Comparison of ENCODE assay signal across 8 mouse cellular contexts in the genomic region with DNA sequence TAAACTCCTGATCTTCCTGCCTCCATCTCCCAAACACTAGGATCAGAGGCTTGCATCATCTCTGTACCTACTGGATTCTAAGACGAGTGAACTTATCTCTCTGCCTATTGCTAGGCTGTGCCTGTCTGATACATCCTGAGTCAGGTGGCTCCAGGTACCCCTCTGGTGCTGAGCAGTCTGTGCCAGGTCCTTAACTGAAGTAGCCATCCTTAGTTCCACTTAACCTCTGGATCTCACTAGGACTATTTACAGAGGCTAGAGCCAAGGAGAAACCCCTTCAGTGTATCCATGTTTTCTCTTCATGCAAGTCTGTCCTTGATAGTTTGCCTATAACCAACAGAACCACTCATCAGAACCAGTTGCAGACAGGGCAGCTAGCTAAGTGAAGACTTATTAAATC. TPM values are rescaled to one million over a fixed set of nuclear protein-coding genes. Genes with fewer than 3 reads are reported as not detected.
DNase-seq lines count a peak whose midpoint lies in the region; ATAC-seq and TF ChIP-seq lines count a peak whose summit lies in the region.

No protein-coding gene starts in this region.

- H3K36me3 ChIP-seq in kidney, adult 2 months (ENCODE audit: control insufficient read depth, insufficient read depth, low read length): no peaks in the 10 kb centered on the region
- no peaks in the 10 kb centered on the region for H3K36me3 ChIP-seq in embryonic facial prominence, embryonic 13.5 days
- H3K36me3 ChIP-seq in limb, embryonic 13.5 days: peaks cover 15% of the 10 kb centered on the region; the same call in 1 of the 2 replicates
- no peaks in the 10 kb centered on the region for H3K36me3 ChIP-seq in midbrain, embryonic 16.5 days (ENCODE audit: control insufficient read depth, insufficient read depth, low read length)

- no peak for ATAC-seq in embryonic facial prominence, embryonic 13.5 days (ENCODE audit: insufficient number of reproducible peaks, insufficient read depth, low FRiP score, low TSS enrichment, low read depth)
- no peak for ATAC-seq in limb, embryonic 13.5 days (ENCODE audit: low FRiP score, low read depth)
- no peak for ATAC-seq in midbrain, embryonic 16.5 days
- no peak for ATAC-seq in megakaryocyte progenitor cell, adult 5-6 weeks (replicated peaks; ENCODE audit: poor library complexity)

- TF ChIP-seq POLR2A in kidney, adult 2 months (IDR thresholded peaks at IDR 0.05; ENCODE audit: low read depth, low read length): no peak

- 0 out of 2 replicates have a peak overlapping the region, but pooled peaks have one; percentile 24 for H3K27ac ChIP-seq in kidney, adult 2 months (ENCODE audit: insufficient read depth, low read depth, low read length)
- 0 out of 2 replicates have a peak overlapping the region, but pooled peaks have one; percentile 23 for H3K27ac ChIP-seq in embryonic facial prominence, embryonic 13.5 days
- no peak overlapping the region for H3K27ac ChIP-seq in limb, embryonic 13.5 days
- H3K27ac ChIP-seq in midbrain, embryonic 16.5 days (ENCODE audit: low read length): no peak overlapping the region

- peak overlapping the region; percentile 63 for H3K4me2 ChIP-seq in embryonic facial prominence, embryonic 13.5 days
- peak overlapping the region; percentile 75 for H3K4me2 ChIP-seq in limb, embryonic 13.5 days (replicated peaks)
- peak overlapping the region; percentile 49 for H3K4me2 ChIP-seq in midbrain, embryonic 16.5 days (ENCODE audit: low read length)

- H3K4me3 ChIP-seq in kidney, adult 2 months (ENCODE audit: insufficient read depth, low read depth, low read length): no peak overlapping the region
- peak overlapping the region; percentile 27; the same call in 1 of the 2 replicates for H3K4me3 ChIP-seq in embryonic facial prominence, embryonic 13.5 days
- H3K4me3 ChIP-seq in limb, embryonic 13.5 days: peak overlapping the region; percentile 86
- no peak overlapping the region; the same call in 1 of the 2 replicates for H3K4me3 ChIP-seq in midbrain, embryonic 16.5 days (ENCODE audit: low read depth, low read length)

- TF ChIP-seq CTCF in kidney, adult 2 months (conservative IDR thresholded peaks at IDR 0.05; ENCODE audit: insufficient read depth, insufficient read length, low read depth, low read length): no peak

- peaks cover 45% of the 10 kb centered on the region for H3K4me1 ChIP-seq in kidney, adult 2 months (ENCODE audit: control insufficient read depth, insufficient read depth, low read length)
- H3K4me1 ChIP-seq in embryonic facial prominence, embryonic 13.5 days: peaks cover 37% of the 10 kb centered on the region
- peaks cover 48% of the 10 kb centered on the region for H3K4me1 ChIP-seq in limb, embryonic 13.5 days
- H3K4me1 ChIP-seq in midbrain, embryonic 16.5 days (ENCODE audit: control insufficient read depth, insufficient read depth, low read length): peaks cover 19% of the 10 kb centered on the region

- 63% methylated on average over 1 of the region's 1 CpGs for WGBS in kidney, adult 2 months
- 82% methylated on average over 1 of the region's 1 CpGs for WGBS in embryonic facial prominence, embryonic 13.5 days
- WGBS in limb, embryonic 13.5 days: 95% methylated on average over 1 of the region's 1 CpGs
- WGBS in midbrain, embryonic 16.5 days: 85% methylated on average over 1 of the region's 1 CpGs

- intact Hi-C loops in left cerebral cortex, postnatal 14 days (cut with DNase I): loop anchor here (5.0 kb wide), 1 partner anchor 59 kb away; the partner anchor contains the start of genes Mapk1ip1 and Ppp2r2d

- no peak for DNase-seq in kidney, adult 2 months
- no peak for DNase-seq in kidney, postnatal 36 days
- no peak for DNase-seq in urinary bladder, postnatal 10 days (ENCODE audit: low spot score)
- no peak for DNase-seq in left cerebral cortex, postnatal 14 days (ENCODE audit: low spot score in 2 of 2)

- no peaks in the 10 kb centered on the region for H3K9me3 ChIP-seq in embryonic facial prominence, embryonic 13.5 days
- no peaks in the 10 kb centered on the region for H3K9me3 ChIP-seq in limb, embryonic 13.5 days
- H3K9me3 ChIP-seq in midbrain, embryonic 16.5 days (replicated peaks; ENCODE audit: control insufficient read depth, low read length, poor library complexity, severe bottlenecking): no peaks in the 10 kb centered on the region

- no peaks in the 10 kb centered on the region for H3K27me3 ChIP-seq in kidney, adult 2 months (replicated peaks; ENCODE audit: control insufficient read depth, insufficient read depth, low read length)
- no peaks in the 10 kb centered on the region for H3K27me3 ChIP-seq in embryonic facial prominence, embryonic 13.5 days
- H3K27me3 ChIP-seq in limb, embryonic 13.5 days: no peaks in the 10 kb centered on the region
- H3K27me3 ChIP-seq in midbrain, embryonic 16.5 days (ENCODE audit: control insufficient read depth, insufficient read depth, low read depth, low read length): no peaks in the 10 kb centered on the region

- H3K9ac ChIP-seq in embryonic facial prominence, embryonic 13.5 days: peak overlapping the region; percentile 17; the same call in 1 of the 2 replicates
- peak overlapping the region; percentile 25; the same call in 1 of the 2 replicates for H3K9ac ChIP-seq in limb, embryonic 13.5 days
- H3K9ac ChIP-seq in midbrain, embryonic 16.5 days (ENCODE audit: low read depth, low read length): peak overlapping the region; percentile 7; the same call in 1 of the 2 replicates

RNA-seq across cellular contexts. Expression of gene Bnip3, which starts 2.9 kb away (rescaled TPM):
- polyA plus RNA-seq in kidney, adult 2 months (2012; rRNA removed): 69.2 and 70.5 TPM in 2 replicates
- polyA plus RNA-seq in embryonic facial prominence, embryonic 13.5 days (2015; fragmentation: Nextera tagmentation; extraction: Ambion mirVana): 100.0 and 100 TPM in 2 replicates
- polyA plus RNA-seq in limb, embryonic 13.5 days (2015; fragmentation: Nextera tagmentation; extraction: Ambion mirVana): 133 and 134 TPM in 2 replicates
- 106 and 113 TPM in 2 replicates for polyA plus RNA-seq in midbrain, embryonic 16.5 days (2015; fragmentation: Nextera tagmentation; extraction: Ambion mirVana)
- 21.0 and 26.4 TPM in 2 replicates for total RNA-seq in megakaryocyte progenitor cell, adult 5-6 weeks (2015)
- total RNA-seq in megakaryocyte progenitor cell, adult 5-6 weeks (2017): 17.5 and 18.7 TPM in 2 replicates
- 100 to 1,000 TPM; 130 to 134 TPM for total RNA-seq in left cerebral cortex, postnatal 14 days (2021)

RNA-seq across cellular contexts. Expression of gene Jakmip3, which starts 34.1 kb away (rescaled TPM):
- 0.03 and 0.06 TPM in 2 replicates for polyA plus RNA-seq in kidney, adult 2 months (2012; rRNA removed)
- 0.41 and 0.47 TPM in 2 replicates for polyA plus RNA-seq in embryonic facial prominence, embryonic 13.5 days (2015; fragmentation: Nextera tagmentation; extraction: Ambion mirVana)
- 0.45 and 0.46 TPM in 2 replicates for polyA plus RNA-seq in limb, embryonic 13.5 days (2015; fragmentation: Nextera tagmentation; extraction: Ambion mirVana)
- 10.8 and 12.6 TPM in 2 replicates for polyA plus RNA-seq in midbrain, embryonic 16.5 days (2015; fragmentation: Nextera tagmentation; extraction: Ambion mirVana)
- total RNA-seq in megakaryocyte progenitor cell, adult 5-6 weeks (2015): not detected in 2 replicates
- total RNA-seq in megakaryocyte progenitor cell, adult 5-6 weeks (2017): not detected in 2 replicates
- total RNA-seq in left cerebral cortex, postnatal 14 days (2021): 10 to 100 TPM; 42.1 to 44.0 TPM

Comparison
In these comparisons a context has a peak if more than half of its experiments do, and no peak if none do; other contexts are left out.
1. H3K27ac ChIP-seq: peak in kidney, adult 2 months (single experiment) and embryonic facial prominence, embryonic 13.5 days (single experiment); none in limb, embryonic 13.5 days (single experiment) and midbrain, embryonic 16.5 days (single experiment).
2. H3K4me3 ChIP-seq: peak in embryonic facial prominence, embryonic 13.5 days (single experiment) and limb, embryonic 13.5 days (single experiment); none in kidney, adult 2 months (single experiment) and midbrain, embryonic 16.5 days (single experiment).
3. Peak in every context shown above with its lines, with median percentiles within 50 percentile points of each other: H3K4me2 ChIP-seq and H3K9ac ChIP-seq.